Mouse (Mus musculus) activated CD4-positive, CD25-positive, alpha-beta regulatory T cell, adult 4 months (primary cell): Measurements from ENCODE around the gene Gm9376. TPM values are rescaled to one million over a fixed set of nuclear protein-coding genes. Genes with fewer than 3 reads are reported as not detected.

Experiments used
- ATAC-seq: one replicate; pipeline ENCODE4 v1.8.0; 2017
- polyA plus RNA-seq, 2 experiments: library from polyadenylated mRNA; unstranded; fragments of 100-300 nt; shearing (Covaris generic); gene quantifications; one replicate each; pipeline ENCODE4 v1.2.1; 2017

Gm9376 gene
- polyA plus RNA-seq, 2 experiments from 2014 or later: not detected

- no peak for ATAC-seq
Observed at GRCm38 (mm10) chr14:118282917-118283316, 16.2 kb downstream of the Gm9376 start.

GRCm38 (mm10) chr14:118286096-118286495, 19.3 kb downstream of the Gm9376 start:
- ATAC-seq: no peak

GRCm38 (mm10) chr14:118289133-118289532, 22.4 kb downstream of the Gm9376 start:
- no peak for ATAC-seq

GRCm38 (mm10) chr14:118290009-118290408, 23.2 kb downstream of the Gm9376 start:
- no peak for ATAC-seq

DNA sequence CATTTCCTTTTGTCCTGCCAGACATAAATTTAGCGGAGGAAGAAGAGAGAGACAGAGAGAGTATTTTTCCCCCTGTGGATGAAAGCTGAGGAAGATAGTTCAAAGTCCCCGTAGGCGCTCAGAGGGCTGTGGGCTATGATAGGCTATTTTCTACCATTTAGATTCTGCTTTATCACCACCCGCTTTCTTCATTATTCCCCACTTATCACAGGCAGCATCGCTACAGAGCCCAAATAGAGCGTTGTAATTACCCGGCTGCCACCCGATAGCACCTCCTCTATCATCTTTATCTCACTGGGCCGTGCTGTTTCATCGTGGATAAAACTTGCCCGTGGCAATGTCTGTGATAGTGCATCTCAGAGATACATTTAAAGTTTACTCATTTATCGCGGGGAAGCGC, 35.8 kb downstream of the Gm9376 start:
- no peak for ATAC-seq

DNA sequence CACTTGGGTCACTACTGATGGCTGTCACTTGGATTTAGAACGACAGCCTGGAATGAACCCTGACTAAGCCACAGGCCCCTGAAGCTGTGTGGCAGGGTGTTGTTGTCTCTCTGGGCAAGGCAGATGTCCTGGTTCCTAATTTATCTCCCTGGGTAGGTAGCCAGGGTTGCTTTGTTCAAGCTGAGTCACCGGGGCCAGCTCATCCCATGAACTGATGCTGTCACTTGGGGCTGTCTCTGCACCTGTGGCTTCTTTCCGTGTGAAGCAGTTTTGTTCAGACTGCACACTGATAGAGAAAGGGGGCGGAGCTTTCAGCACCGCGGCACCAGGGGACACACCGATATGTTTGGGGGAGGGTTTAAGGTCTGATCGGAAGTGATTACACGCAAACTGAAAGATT, 37.8 kb downstream of the Gm9376 start:
- no peak for ATAC-seq

DNA sequence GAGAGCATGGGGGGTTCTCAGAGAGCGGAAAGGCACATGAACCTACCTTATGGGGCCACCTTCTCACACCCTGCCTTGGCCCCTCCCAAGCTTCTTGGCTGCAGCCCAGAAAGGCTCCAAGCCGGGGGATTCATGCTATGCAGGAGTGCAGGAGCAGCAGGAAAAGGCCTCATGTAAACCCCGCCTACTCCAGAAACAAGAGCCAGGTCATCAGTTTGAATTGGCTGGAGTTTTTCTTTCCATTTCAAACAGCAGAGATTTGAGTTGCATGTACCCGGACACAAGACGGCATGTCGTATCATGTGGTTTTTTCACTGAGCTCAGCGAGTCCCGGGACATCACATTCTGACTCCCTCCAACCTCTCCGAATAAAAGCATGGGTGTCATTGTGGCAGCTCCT, 39.2 kb downstream of the Gm9376 start:
- ATAC-seq: no peak

GRCm38 (mm10) chr14:118307060-118307459, 40.3 kb downstream of the Gm9376 start:
- no peak for ATAC-seq

- no peak for ATAC-seq
Observed at GRCm38 (mm10) chr14:118311703-118312102, 44.9 kb downstream of the Gm9376 start.

DNA sequence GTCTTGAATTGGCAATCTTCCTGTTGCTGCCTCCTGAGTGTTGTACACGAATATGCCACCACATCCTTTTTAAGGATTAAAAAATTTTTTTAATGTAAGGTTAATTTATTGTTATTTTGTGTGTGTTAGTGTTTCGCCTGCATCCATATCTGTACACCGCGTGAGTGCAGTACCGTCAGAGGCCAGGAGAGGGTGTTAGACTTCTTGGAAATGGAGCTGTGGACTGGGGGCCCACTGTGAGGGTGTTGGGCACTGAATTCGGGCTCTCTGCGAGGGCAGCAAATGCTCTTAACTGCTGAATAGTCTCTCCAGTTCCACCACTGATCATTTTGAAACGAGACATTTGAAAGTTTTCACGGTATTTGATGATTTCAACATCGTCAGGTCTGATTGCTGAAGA, 45.9 kb downstream of the Gm9376 start:
- ATAC-seq: no peak

- ATAC-seq: no peak
Observed at GRCm38 (mm10) chr14:118313931-118314330, 47.2 kb downstream of the Gm9376 start.

DNA sequence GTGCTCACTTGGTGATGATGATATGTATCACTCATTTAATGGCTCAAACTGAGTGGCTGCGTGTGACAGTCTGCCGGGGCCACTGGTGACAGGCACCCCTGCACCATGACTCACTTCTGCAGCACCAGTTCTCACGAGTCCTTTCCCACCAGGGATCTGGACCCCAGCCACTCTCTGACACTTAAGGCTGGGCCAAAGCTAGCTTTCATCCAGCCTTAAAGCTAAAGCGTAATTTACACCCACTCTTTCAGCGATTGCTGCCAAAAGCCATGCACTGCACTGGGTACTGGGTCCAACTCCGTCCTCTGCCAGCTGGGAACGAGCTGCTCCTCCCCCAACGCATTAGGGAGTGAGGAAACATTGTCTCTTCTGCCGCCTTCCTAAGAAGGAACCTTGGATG, 50.5 kb downstream of the Gm9376 start:
- ATAC-seq: no peak

Other genes starting within 250 kb of the Gm9376 start
- under 1 TPM in 1 of 2 experiments, not detected in 1; 0.32 TPM for gene Dct, start 214.7 kb upstream of the Gm9376 start, polyA plus RNA-seq
- 10 to 100 TPM; 25.7 to 33.6 TPM for gene Tgds, start 134.2 kb upstream of the Gm9376 start, polyA plus RNA-seq
- 1 to 10 TPM; 7.6 to 8.8 TPM for gene Gpr180, start 129.8 kb upstream of the Gm9376 start, polyA plus RNA-seq
- not detected for gene Sox21, start 29.9 kb upstream of the Gm9376 start, polyA plus RNA-seq